Mouse (Mus musculus): ENCODE results near the gene Srd5a1.

- no peak for TF ChIP-seq MAFK (IDR thresholded peaks at IDR 0.05; ENCODE audit: borderline replicate concordance, low read depth, low read length)
- no peak for TF ChIP-seq POLR2A (IDR thresholded peaks at IDR 0.05; ENCODE audit: control insufficient read depth in 1 of 2, insufficient read depth in 1 of 2, low read depth in 1 of 2, low read length in 2 of 2, poor library complexity in 1 of 2)
- TF ChIP-seq CTCF (IDR thresholded peaks at IDR 0.05 in 2 of 3, conservative IDR thresholded peaks at IDR 0.05 in 1 of 3; ENCODE audit: control insufficient read depth in 1 of 3, insufficient read depth in 1 of 3, low read depth in 2 of 3, low read length in 3 of 3, poor library complexity in 1 of 3, severe bottlenecking in 1 of 3): no peak
- no peak for TF ChIP-seq TBP (IDR thresholded peaks at IDR 0.05; ENCODE audit: low read depth, low read length)
- TF ChIP-seq USF1 (IDR thresholded peaks at IDR 0.05; ENCODE audit: low read depth, low read length): no peak
- TF ChIP-seq E2F4 (IDR thresholded peaks at IDR 0.05; ENCODE audit: borderline replicate concordance, low read depth, low read length): no peak
- TF ChIP-seq UBTF (IDR thresholded peaks at IDR 0.05; ENCODE audit: borderline replicate concordance, insufficient read depth, low read depth, low read length): no peak
- no peak for TF ChIP-seq RCOR1 (IDR thresholded peaks at IDR 0.05; ENCODE audit: low read depth, low read length)
- TF ChIP-seq SIN3A (IDR thresholded peaks at IDR 0.05; ENCODE audit: low read length): no peak
- no peak for TF ChIP-seq MAX (IDR thresholded peaks at IDR 0.05; ENCODE audit: low read length)
Observed at GRCm38 (mm10) chr13:69569201-69569600, 42.0 kb downstream of the Srd5a1 start.
